ENCODE assay signal across 21 mouse cellular contexts in the genomic region with DNA sequence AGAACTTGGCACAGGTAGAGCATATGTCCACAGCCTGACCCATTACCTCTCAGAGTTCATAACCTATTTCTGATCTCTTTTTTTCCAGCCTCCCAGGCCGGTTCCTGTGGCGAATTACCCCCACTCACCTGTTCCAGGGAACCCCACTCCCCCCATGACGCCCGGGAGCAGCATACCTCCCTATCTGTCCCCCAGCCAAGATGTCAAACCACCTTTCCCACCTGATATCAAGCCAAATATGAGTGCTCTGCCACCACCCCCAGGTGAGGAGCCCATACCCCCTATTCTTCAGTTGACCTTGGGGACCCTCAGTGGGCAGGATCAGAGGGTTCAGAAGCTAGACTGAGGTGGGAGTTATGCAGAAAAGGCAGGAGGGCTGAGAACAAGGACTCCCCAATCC. TPM values are rescaled to one million over a fixed set of nuclear protein-coding genes. Genes with fewer than 3 reads are reported as not detected.
DNase-seq lines count a peak whose midpoint lies in the region; TF ChIP-seq lines count a peak whose summit lies in the region.
"Had no signal": no experiment of that assay in that cellular context is flagged by ENCODE, and none has a peak within 500 bp of the region (broad histone marks: within the 10 kb centered on the region; RNA-seq: fewer than 3 reads in every experiment).

No protein-coding gene starts in this region.

- no peak overlapping the region for H3K4me3 ChIP-seq in heart, embryonic 10.5 days
- H3K4me3 ChIP-seq in E14TG2a.4 (replicated peaks; ENCODE audit: low read length): peak overlapping the region; percentile 53; the same call in 1 of the 2 replicates

- no peak for TF ChIP-seq CTCF in E14TG2a.4 (conservative IDR thresholded peaks at IDR 0.05; ENCODE audit: low read length)

- DNase-seq in heart, adult 11 months: peak; percentile 90
- DNase-seq in heart, embryonic 10.5 days (ENCODE audit: low spot score): no peak
- peak; percentile 27 for DNase-seq in ES-CJ7 (ENCODE audit: low read depth, low spot score)
- DNase-seq in right cerebral cortex, postnatal 10 days (ENCODE audit: low spot score in 2 of 2): no peak
- no peak for DNase-seq in lung, postnatal 36 days
- DNase-seq: adrenal gland, adult 2 months; adrenal gland, adult 8-10 months; adrenal gland, postnatal 10 days; adrenal gland, postnatal 14 days; adrenal gland, postnatal 25 days; adrenal gland, postnatal 36 days; B cell, adult 2 months; cerebellum, adult 11 months; cerebellum, adult 11-12 months; cerebellum, adult 18-20 months; cerebellum, adult 2 months; cerebellum, adult 8-10 months had no signal

- WGBS in heart, embryonic 10.5 days: 93% methylated on average over 4 of the region's 4 CpGs

- H3K9me3 ChIP-seq in heart, embryonic 10.5 days: no peaks in the 10 kb centered on the region
- H3K9me3 ChIP-seq in E14TG2a.4 (ENCODE audit: low read length): no peaks in the 10 kb centered on the region

- H3K4me1 ChIP-seq in heart, embryonic 10.5 days: peaks cover 7% of the 10 kb centered on the region; the same call in 1 of the 2 replicates
- H3K4me1 ChIP-seq in E14TG2a.4 (replicated peaks; ENCODE audit: low read depth, low read length): peaks cover 34% of the 10 kb centered on the region

- H3K27me3 ChIP-seq in heart, embryonic 10.5 days (ENCODE audit: insufficient read depth, poor library complexity, severe bottlenecking): no peaks in the 10 kb centered on the region
- no peaks in the 10 kb centered on the region for H3K27me3 ChIP-seq in E14TG2a.4 (ENCODE audit: insufficient read depth, low read length)
- H3K27me3 ChIP-seq: CH12.LX, Patski had no signal

- H3K36me3 ChIP-seq in heart, embryonic 10.5 days: peaks cover 100% of the 10 kb centered on the region
- peaks cover 93% of the 10 kb centered on the region for H3K36me3 ChIP-seq in E14TG2a.4 (ENCODE audit: insufficient read depth, low read length)
- H3K36me3 ChIP-seq: G1E had no signal

- H3K27ac ChIP-seq in heart, embryonic 10.5 days: no peak overlapping the region

RNA-seq across cellular contexts. Expression of gene Ppif, which starts 42.8 kb away (rescaled TPM):
- polyA plus RNA-seq in heart, embryonic 10.5 days (2016; fragmentation: Nextera tagmentation; extraction: Ambion mirVana): 65.7 and 104 TPM in 2 replicates

Comparison
In these comparisons a context has a peak if more than half of its experiments do, and no peak if none do; other contexts are left out.
1. DNase-seq: peak in heart, adult 11 months (single experiment) and ES-CJ7 (single experiment); none in heart, embryonic 10.5 days (single experiment), right cerebral cortex, postnatal 10 days (0 of 2) and lung, postnatal 36 days (single experiment).